Mouse (Mus musculus): ENCODE results near the gene 1700102P08Rik. TPM values are rescaled to one million over a fixed set of nuclear protein-coding genes. Genes with fewer than 3 reads are reported as not detected.

The 1700102P08Rik gene
- polyA plus RNA-seq, 1 experiment from 2014 or later, result 0.84 TPM

DNA sequence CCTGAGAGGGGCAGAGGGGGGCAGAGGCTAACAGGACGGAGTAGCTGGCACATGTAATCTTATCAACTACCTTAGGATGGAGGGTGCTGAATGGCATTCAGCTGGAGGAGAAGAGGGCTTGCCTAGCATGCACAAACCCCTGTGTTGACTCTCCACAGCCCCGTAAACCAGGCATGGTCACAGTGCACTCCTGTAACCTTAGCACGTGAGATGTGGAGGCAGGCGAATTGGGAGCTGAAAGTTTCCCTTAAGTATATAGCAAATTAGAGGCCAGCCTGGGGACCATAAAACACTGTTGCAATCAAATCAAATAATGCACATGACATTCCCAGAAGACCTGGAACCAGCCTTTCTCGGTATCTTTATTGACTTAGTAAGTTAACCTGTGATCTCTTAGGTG, 13.9 kb upstream of the 1700102P08Rik start:
- 90% methylated on average over 5 of the region's 5 CpGs for whole genome bisulfite sequencing
- ATAC-seq (ENCODE audit: insufficient read depth, low FRiP score, low TSS enrichment) (no peak), DNase-seq (ENCODE audit: low spot score) (no peak)
- no peak overlapping the region for H3K4me3 ChIP-seq (ENCODE audit: low read depth, low read length)
- no peak overlapping the region for H3K9ac ChIP-seq (ENCODE audit: low read length)
- H3K4me2 ChIP-seq (ENCODE audit: low read depth), result no peak overlapping the region
- H3K27me3 ChIP-seq (ENCODE audit: control insufficient read depth, insufficient read depth, low read length), result no peaks in the 10 kb centered on the region
- no peaks in the 10 kb centered on the region for H3K4me1 ChIP-seq (ENCODE audit: control insufficient read depth, insufficient read depth, low read length)
- no peaks in the 10 kb centered on the region for H3K9me3 ChIP-seq (ENCODE audit: control insufficient read depth, low read length)
- peaks cover 26% of the 10 kb centered on the region for H3K36me3 ChIP-seq (ENCODE audit: control insufficient read depth, insufficient read depth, low read length)
- H3K27ac ChIP-seq (ENCODE audit: low read depth, low read length), result no peak overlapping the region

DNA sequence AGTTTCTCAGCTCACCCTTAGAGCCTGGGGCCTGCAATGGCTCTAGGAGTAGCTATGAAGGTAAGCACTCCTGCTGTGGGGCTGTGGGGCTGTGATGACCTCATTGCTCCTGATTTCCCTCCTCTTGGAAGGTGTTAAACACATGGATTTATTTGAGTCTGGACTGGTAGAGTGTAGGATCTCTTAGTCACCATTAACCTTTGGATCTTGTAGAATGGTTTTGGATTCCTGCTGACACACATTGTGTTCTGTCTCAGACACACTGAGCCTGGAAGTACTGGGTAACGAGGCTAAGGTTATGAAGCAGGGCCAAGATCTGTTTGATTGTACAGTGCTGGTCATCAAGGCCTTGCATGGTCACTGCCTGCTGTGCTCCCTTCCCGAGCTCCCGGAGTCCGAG, 13.3 kb upstream of the 1700102P08Rik start:
- WGBS, result 97% methylated on average over 4 of the region's 4 CpGs
- no peak for ATAC-seq (ENCODE audit: insufficient read depth, low FRiP score, low TSS enrichment)

DNA sequence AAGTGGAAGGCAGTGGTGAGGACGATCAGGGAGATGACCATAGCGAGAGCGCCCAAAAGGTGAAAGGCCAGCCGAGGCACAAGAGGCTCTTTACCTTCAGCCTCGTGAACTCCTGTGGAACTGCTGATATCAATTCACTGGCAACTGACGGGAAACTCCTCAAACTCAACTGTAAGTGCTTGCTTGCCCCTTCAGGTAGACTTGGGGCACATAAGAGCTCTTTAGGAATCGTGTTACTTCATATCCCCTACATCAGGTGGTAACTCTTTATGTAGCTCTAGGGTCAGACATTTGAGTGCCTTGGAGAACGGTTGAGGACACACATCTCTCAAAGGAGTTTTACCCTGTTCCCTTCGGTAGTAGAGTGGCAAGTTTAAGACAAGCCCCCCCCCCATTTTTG, 11.2 kb upstream of the 1700102P08Rik start:
- no peaks in the 10 kb centered on the region for H3K27me3 ChIP-seq (ENCODE audit: control insufficient read depth, insufficient read depth, low read length)

More for the DNA sequence above, 13.3 kb upstream of the 1700102P08Rik start:
- DNase-seq (ENCODE audit: low spot score), result no peak
- peaks cover 29% of the 10 kb centered on the region for H3K36me3 ChIP-seq (ENCODE audit: control insufficient read depth, insufficient read depth, low read length)
- H3K4me2 ChIP-seq (ENCODE audit: low read depth), result no peak overlapping the region
- H3K4me1 ChIP-seq (ENCODE audit: control insufficient read depth, insufficient read depth, low read length), result no peaks in the 10 kb centered on the region
- no peaks in the 10 kb centered on the region for H3K27me3 ChIP-seq (ENCODE audit: control insufficient read depth, insufficient read depth, low read length)
- no peak overlapping the region for H3K4me3 ChIP-seq (ENCODE audit: low read depth, low read length)
- no peaks in the 10 kb centered on the region for H3K9me3 ChIP-seq (ENCODE audit: control insufficient read depth, low read length)
- no peak overlapping the region for H3K27ac ChIP-seq (ENCODE audit: low read depth, low read length)
- no peak overlapping the region for H3K9ac ChIP-seq (ENCODE audit: low read length)

DNA sequence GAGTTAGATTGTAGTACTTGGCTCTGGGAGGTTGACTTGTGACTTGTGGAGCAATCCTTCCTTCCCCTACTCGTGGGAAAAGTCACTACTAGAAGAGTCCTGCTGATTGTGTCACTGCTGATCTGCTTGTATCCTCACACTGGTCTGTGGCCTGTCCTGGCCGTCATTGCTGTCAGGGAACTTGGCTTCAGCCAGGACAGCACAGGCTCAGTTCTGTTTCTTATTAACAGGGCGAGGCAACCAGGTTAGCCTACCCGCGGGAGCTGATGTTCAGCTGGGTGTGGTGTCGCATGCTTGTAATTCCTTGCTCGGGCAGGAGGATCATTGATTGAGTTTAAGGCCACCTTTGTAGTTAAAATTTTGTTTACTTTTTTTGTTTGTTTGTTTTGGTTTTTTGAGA, 7.6 kb upstream of the 1700102P08Rik start:
- Histone ChIP-seq H3K4me2 (ENCODE audit: low read depth) (no peak overlapping the region), H3K4me1 (ENCODE audit: control insufficient read depth, insufficient read depth, low read length) (no peaks in the 10 kb centered on the region), H3K27me3 (ENCODE audit: control insufficient read depth, insufficient read depth, low read length) (no peaks in the 10 kb centered on the region), H3K4me3 (ENCODE audit: low read depth, low read length) (no peak overlapping the region), H3K36me3 (ENCODE audit: control insufficient read depth, insufficient read depth, low read length) (peaks cover 36% of the 10 kb centered on the region), H3K27ac (ENCODE audit: low read depth, low read length) (no peak overlapping the region), H3K9me3 (ENCODE audit: control insufficient read depth, low read length) (no peaks in the 10 kb centered on the region), H3K9ac (ENCODE audit: low read length) (no peak overlapping the region)
- ATAC-seq (ENCODE audit: insufficient read depth, low FRiP score, low TSS enrichment) (no peak), DNase-seq (ENCODE audit: low spot score) (no peak)
- 83% methylated on average over 7 of the region's 7 CpGs for WGBS

More for the DNA sequence above, 11.2 kb upstream of the 1700102P08Rik start:
- Histone ChIP-seq H3K27ac (ENCODE audit: low read depth, low read length) (no peak overlapping the region), H3K4me1 (ENCODE audit: control insufficient read depth, insufficient read depth, low read length) (no peaks in the 10 kb centered on the region), H3K9me3 (ENCODE audit: control insufficient read depth, low read length) (no peaks in the 10 kb centered on the region), H3K4me2 (ENCODE audit: low read depth) (no peak overlapping the region), H3K36me3 (ENCODE audit: control insufficient read depth, insufficient read depth, low read length) (peaks cover 31% of the 10 kb centered on the region), H3K9ac (ENCODE audit: low read length) (no peak overlapping the region), H3K4me3 (ENCODE audit: low read depth, low read length) (no peak overlapping the region)
- WGBS, result 98% methylated on average over 9 of the region's 9 CpGs
- DNase-seq (ENCODE audit: low spot score), result no peak
- no peak for ATAC-seq (ENCODE audit: insufficient read depth, low FRiP score, low TSS enrichment)

DNA sequence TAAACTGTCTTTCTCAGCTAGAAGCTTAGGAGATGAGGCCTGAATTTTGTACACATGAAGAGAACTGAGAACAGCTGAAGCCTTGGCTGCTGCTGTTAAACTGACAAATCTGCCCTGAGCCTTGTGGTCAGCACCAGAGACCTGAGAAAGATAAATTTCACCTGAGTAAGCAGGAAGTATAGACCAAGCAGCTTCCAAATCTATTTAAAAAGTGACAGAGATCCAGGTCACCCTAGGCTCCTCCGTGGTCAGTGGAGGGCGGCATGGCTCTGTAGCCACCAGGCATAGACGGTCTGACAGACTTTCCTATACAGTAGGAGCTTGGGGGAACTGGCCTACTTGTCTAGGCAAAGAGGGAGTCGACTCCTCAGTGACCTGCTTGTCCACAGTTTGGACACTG, 5.8 kb upstream of the 1700102P08Rik start:
- Histone ChIP-seq H3K27me3 (ENCODE audit: control insufficient read depth, insufficient read depth, low read length) (no peaks in the 10 kb centered on the region), H3K36me3 (ENCODE audit: control insufficient read depth, insufficient read depth, low read length) (peaks cover 35% of the 10 kb centered on the region), H3K4me1 (ENCODE audit: control insufficient read depth, insufficient read depth, low read length) (no peaks in the 10 kb centered on the region), H3K9me3 (ENCODE audit: control insufficient read depth, low read length) (no peaks in the 10 kb centered on the region), H3K27ac (ENCODE audit: low read depth, low read length) (no peak overlapping the region), H3K9ac (ENCODE audit: low read length) (no peak overlapping the region), H3K4me2 (ENCODE audit: low read depth) (no peak overlapping the region), H3K4me3 (ENCODE audit: low read depth, low read length) (no peak overlapping the region)
- no peak for ATAC-seq (ENCODE audit: insufficient read depth, low FRiP score, low TSS enrichment)
- no peak for DNase-seq (ENCODE audit: low spot score)
- WGBS, result 92% methylated on average over 4 of the region's 4 CpGs

DNA sequence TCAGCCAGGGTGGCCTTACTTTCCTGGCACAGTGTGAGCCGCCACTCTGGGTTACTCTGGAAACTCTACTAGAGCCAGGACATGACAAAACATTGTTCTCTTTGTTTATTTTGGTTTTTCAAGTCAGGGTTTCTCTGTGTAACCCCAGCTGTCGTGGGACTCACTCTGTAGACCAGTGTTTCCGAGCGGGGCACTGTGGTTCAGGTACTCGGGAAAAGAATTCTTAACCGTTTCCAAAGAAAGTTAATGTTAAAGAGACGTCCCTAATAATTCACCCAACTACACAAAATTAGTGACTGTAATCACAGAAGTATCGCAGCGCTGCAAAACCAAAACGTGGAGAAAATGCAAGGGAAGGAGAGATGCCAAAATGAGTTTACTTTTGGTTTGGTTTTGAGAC, 4.0 kb upstream of the 1700102P08Rik start:
- ATAC-seq (ENCODE audit: insufficient read depth, low FRiP score, low TSS enrichment), result no peak
- 89% methylated on average over 10 of the region's 10 CpGs for WGBS

DNA sequence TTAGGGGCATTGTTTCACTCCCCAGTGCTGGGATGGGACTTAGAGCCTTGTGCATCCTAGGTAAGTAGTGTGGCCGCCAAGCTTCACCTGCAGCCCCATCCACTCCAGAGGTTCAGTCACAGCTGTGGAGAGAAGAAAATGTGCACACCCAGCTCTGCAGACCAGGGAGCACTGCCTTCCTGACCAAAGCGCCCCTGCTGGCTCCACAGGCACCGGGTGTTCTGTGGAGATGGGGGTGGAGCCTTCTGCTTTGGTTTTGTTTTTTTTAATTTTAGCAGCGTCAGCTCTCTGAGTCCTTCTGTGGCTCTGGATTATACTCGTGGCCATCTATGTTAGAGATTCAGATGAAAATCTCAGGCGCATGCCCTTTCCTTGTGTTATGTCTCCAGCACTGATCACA, 3.4 kb upstream of the 1700102P08Rik start:
- H3K4me3 ChIP-seq (ENCODE audit: low read depth, low read length), result no peak overlapping the region
- H3K27me3 ChIP-seq (ENCODE audit: control insufficient read depth, insufficient read depth, low read length), result no peaks in the 10 kb centered on the region
- H3K9me3 ChIP-seq (ENCODE audit: control insufficient read depth, low read length), result no peaks in the 10 kb centered on the region
- WGBS, result 91% methylated on average over 6 of the region's 6 CpGs
- H3K4me2 ChIP-seq (ENCODE audit: low read depth), result no peak overlapping the region
- peaks cover 30% of the 10 kb centered on the region for H3K36me3 ChIP-seq (ENCODE audit: control insufficient read depth, insufficient read depth, low read length)
- no peaks in the 10 kb centered on the region for H3K4me1 ChIP-seq (ENCODE audit: control insufficient read depth, insufficient read depth, low read length)
- ATAC-seq (ENCODE audit: insufficient read depth, low FRiP score, low TSS enrichment), result no peak
- no peak overlapping the region for H3K27ac ChIP-seq (ENCODE audit: low read depth, low read length)
- H3K9ac ChIP-seq (ENCODE audit: low read length), result no peak overlapping the region
- no peak for DNase-seq (ENCODE audit: low spot score)

More for the DNA sequence above, 4.0 kb upstream of the 1700102P08Rik start:
- no peak overlapping the region for H3K4me3 ChIP-seq (ENCODE audit: low read depth, low read length)
- H3K27ac ChIP-seq (ENCODE audit: low read depth, low read length), result no peak overlapping the region
- peaks cover 36% of the 10 kb centered on the region for H3K36me3 ChIP-seq (ENCODE audit: control insufficient read depth, insufficient read depth, low read length)
- no peak overlapping the region for H3K4me2 ChIP-seq (ENCODE audit: low read depth)
- H3K4me1 ChIP-seq (ENCODE audit: control insufficient read depth, insufficient read depth, low read length), result no peaks in the 10 kb centered on the region
- H3K9ac ChIP-seq (ENCODE audit: low read length), result no peak overlapping the region
- no peaks in the 10 kb centered on the region for H3K27me3 ChIP-seq (ENCODE audit: control insufficient read depth, insufficient read depth, low read length)
- DNase-seq (ENCODE audit: low spot score), result no peak
- no peaks in the 10 kb centered on the region for H3K9me3 ChIP-seq (ENCODE audit: control insufficient read depth, low read length)

DNA sequence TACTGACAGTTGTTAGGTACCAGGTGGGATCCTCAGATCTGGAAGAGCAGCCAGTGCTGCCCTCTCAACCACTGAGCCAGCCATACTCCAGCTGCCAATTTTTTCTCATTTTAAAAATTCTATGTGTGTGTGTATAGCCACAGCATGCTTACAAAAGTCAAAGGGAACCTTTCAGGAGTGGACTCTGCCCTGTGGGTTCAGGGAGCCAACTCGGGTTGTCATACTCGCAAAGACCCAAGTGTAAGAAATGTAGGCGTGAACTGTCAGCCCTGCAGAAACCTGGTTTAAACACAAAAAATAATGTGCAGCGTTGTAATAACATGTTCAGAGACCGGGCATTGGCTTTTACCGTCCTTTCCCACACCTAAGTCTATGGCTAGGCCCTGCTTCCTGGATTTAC, 1.6 kb downstream of the 1700102P08Rik start:
- DNase-seq (ENCODE audit: low spot score) (no peak), ATAC-seq (ENCODE audit: insufficient read depth, low FRiP score, low TSS enrichment) (no peak)
- no peaks in the 10 kb centered on the region for H3K27me3 ChIP-seq (ENCODE audit: control insufficient read depth, insufficient read depth, low read length)
- no peaks in the 10 kb centered on the region for H3K4me1 ChIP-seq (ENCODE audit: control insufficient read depth, insufficient read depth, low read length)
- H3K4me2 ChIP-seq (ENCODE audit: low read depth), result no peak overlapping the region
- H3K4me3 ChIP-seq (ENCODE audit: low read depth, low read length), result no peak overlapping the region
- no peak overlapping the region for H3K27ac ChIP-seq (ENCODE audit: low read depth, low read length)
- WGBS, result 95% methylated on average over 6 of the region's 6 CpGs
- peaks cover 16% of the 10 kb centered on the region for H3K36me3 ChIP-seq (ENCODE audit: control insufficient read depth, insufficient read depth, low read length)
- no peak overlapping the region for H3K9ac ChIP-seq (ENCODE audit: low read length)
- no peaks in the 10 kb centered on the region for H3K9me3 ChIP-seq (ENCODE audit: control insufficient read depth, low read length)

DNA sequence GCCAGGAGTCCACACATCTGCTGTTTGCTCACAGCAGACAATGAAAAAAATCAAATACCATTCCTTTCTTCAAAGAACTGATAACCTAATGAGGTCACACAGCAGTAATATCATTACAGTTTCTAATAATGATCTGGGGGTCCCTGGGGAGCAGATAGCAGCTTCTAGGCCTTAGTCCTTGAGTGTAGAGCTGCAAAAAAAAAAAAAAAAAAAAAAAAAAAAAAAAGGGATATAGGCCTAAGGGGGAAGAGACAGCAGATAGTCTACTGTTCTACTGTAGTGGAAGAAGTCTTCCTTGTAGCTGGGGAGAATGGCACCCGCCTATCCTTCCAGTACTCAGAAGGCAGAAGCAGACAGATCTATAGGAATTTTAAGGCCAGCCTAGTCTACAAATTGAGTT, 2.8 kb downstream of the 1700102P08Rik start:
- Histone ChIP-seq H3K9me3 (ENCODE audit: control insufficient read depth, low read length) (no peaks in the 10 kb centered on the region), H3K4me3 (ENCODE audit: low read depth, low read length) (no peak overlapping the region), H3K9ac (ENCODE audit: low read length) (no peak overlapping the region), H3K27me3 (ENCODE audit: control insufficient read depth, insufficient read depth, low read length) (no peaks in the 10 kb centered on the region), H3K36me3 (ENCODE audit: control insufficient read depth, insufficient read depth, low read length) (peaks cover 10% of the 10 kb centered on the region), H3K27ac (ENCODE audit: low read depth, low read length) (no peak overlapping the region), H3K4me2 (ENCODE audit: low read depth) (no peak overlapping the region), H3K4me1 (ENCODE audit: control insufficient read depth, insufficient read depth, low read length) (no peaks in the 10 kb centered on the region)
- 89% methylated on average over 1 of the region's 1 CpGs for WGBS
- DNase-seq (ENCODE audit: low spot score), result no peak
- no peak for ATAC-seq (ENCODE audit: insufficient read depth, low FRiP score, low TSS enrichment)

Data from neural tube, embryonic 11.5 days (tissue).